Mouse (Mus musculus) embryonic facial prominence, embryonic 11.5 days (tissue): ENCODE results near the gene Luzp1. TPM values are rescaled to one million over a fixed set of nuclear protein-coding genes. Genes with fewer than 3 reads are reported as not detected.

Source experiments
- ATAC-seq: fragments of 200-750 bp; cut with Nextera tagmentation; replicated peaks from 2 replicates; pipeline ENCODE4 v1.8.0; 2017; ENCODE audit warnings: low read depth; ENCODE audit not compliant: insufficient number of reproducible peaks, low FRiP score, low TSS enrichment
- DNase-seq: peaks from one replicate; pipeline ENCODE4 v3.0.0-alpha.2; 2015; ENCODE audit warnings: low spot score
- H3K27ac ChIP-seq: fragments of 300-500 bp; sonication (generic); replicated peaks from 2 replicates; pipeline ENCODE4 v1.5.1; 2014; ENCODE audit warnings: mild to moderate bottlenecking, low read depth, low read length, control low read depth
- H3K27me3 ChIP-seq: fragments of 300-500 bp; sonication (generic); 2 replicates; pipeline ENCODE4 v1.6.1; 2014; ENCODE audit warnings: mild to moderate bottlenecking, low read length, moderate library complexity, mixed read lengths; ENCODE audit not compliant: control insufficient read depth, insufficient read depth
- H3K36me3 ChIP-seq: fragments of 300-500 bp; sonication (generic); replicated peaks from 2 replicates; pipeline ENCODE4 v1.6.1; 2014; ENCODE audit warnings: low read depth, mild to moderate bottlenecking, low read length, moderate library complexity, mixed read lengths; ENCODE audit not compliant: control insufficient read depth, insufficient read depth
- H3K4me1 ChIP-seq: fragments of 300-500 bp; sonication (generic); 2 replicates; pipeline ENCODE4 v1.6.1; 2014; ENCODE audit warnings: low read length, mixed read lengths; ENCODE audit not compliant: control insufficient read depth, insufficient read depth
- H3K4me2 ChIP-seq: fragments of 300-500 bp; sonication (generic); 2 replicates; pipeline ENCODE4 v1.6.1; 2014; ENCODE audit warnings: low read depth, mild to moderate bottlenecking, control low read depth, low read length, moderate library complexity
- H3K4me3 ChIP-seq: fragments of 300-500 bp; sonication (generic); 2 replicates; pipeline ENCODE4 v1.5.1; 2014; ENCODE audit warnings: low read depth, low read length, control low read depth
- H3K9ac ChIP-seq: fragments of 300-500 bp; sonication (generic); replicated peaks from 2 replicates; pipeline ENCODE4 v1.6.1; 2014; ENCODE audit warnings: mild to moderate bottlenecking, control low read depth, low read length
- H3K9me3 ChIP-seq: fragments of 300-500 bp; sonication (generic); replicated peaks from 2 replicates; pipeline ENCODE4 v1.6.1; 2016; ENCODE audit warnings: mild to moderate bottlenecking, low read length, inconsistent platforms, mixed read lengths; ENCODE audit not compliant: control insufficient read depth
- WGBS: fragments of 180-500 bp; shearing (Covaris S2); extraction: QIAGEN DNeasy Blood & Tissue Kit; methylation state at CpG from one replicate; pipeline ENCODE4 v1.1.7; 2014; 5-methylcytosine and 5-hydroxymethylcytosine counted together
- polyA plus RNA-seq: library from polyadenylated mRNA; unstranded; fragments of >200 nt; fragmentation: Nextera tagmentation; extraction: Ambion mirVana; gene quantifications from 2 replicates; pipeline ENCODE4 v1.2.1, GENCODE M21; 2014

Luzp1 gene
- polyA plus RNA-seq, 1 experiment from 2014 or later, result 116 TPM

DNA sequence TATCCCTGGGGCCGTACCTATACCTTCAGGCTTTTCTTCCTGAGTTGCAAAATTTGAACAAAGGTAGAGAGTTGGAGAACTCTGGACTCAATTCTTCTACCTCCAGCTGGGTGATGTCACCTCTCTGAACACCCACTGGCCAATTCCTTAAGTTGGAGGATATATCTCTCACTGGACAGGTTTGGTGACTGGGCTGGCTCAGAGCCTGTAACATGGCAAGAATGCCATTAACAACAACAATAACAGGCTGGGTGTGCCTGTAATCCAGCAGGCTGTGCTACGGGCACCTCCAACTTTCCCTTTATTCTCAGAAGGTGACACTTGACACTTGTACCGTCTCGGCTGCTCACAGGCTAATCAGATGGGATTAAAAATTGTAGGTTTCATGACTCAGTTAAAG lies 30.5 kb upstream of the Luzp1 start:
- H3K9me3 ChIP-seq, result no peaks in the 10 kb centered on the region
- H3K4me1 ChIP-seq, result no peaks in the 10 kb centered on the region
- DNase-seq (no peak), ATAC-seq (no peak)
- H3K4me3 ChIP-seq, result no peak overlapping the region
- no peak overlapping the region for H3K4me2 ChIP-seq
- H3K9ac ChIP-seq, result no peak overlapping the region
- H3K27me3 ChIP-seq, result no peaks in the 10 kb centered on the region
- WGBS, result 62% methylated on average over 4 of the region's 4 CpGs
- no peaks in the 10 kb centered on the region for H3K36me3 ChIP-seq
- no peak overlapping the region for H3K27ac ChIP-seq

DNA sequence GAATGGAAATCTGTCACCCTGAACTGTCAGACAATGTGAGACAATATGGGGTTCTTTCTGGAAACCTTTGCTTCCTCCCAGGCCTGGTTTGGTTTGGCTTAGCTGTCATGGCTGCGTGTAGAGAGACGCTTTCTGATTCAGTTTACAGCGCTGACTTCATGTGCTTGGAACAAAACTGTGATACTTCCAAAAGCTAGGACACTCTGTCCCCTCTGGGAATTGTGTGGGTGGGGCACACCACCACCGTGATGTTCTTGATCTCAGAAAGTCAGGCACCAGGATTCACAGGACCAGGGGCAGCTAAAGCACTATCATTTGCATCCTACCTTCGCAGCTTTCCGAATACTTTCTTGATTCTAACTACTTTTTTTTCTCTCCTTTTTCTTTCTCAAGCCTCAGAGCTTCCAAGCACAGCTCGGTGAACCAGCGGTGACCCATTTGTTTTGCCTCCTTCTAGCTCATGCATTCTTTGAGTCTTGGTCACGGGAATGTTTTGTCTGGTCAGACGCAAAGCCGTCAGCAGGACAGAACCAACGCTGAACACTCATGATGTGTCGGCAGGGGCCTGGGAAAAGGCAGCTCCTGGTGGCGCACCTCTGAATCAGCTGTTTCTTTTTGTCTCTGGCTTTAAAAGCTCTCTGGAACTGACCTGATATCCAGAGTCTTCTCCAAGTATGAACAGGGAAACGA lies 28.1 kb upstream of the Luzp1 start:
- H3K36me3 ChIP-seq, result no peaks in the 10 kb centered on the region
- H3K9ac ChIP-seq, result no peak overlapping the region
- no peak overlapping the region for H3K27ac ChIP-seq
- ATAC-seq (no peak), DNase-seq (no peak)
- H3K4me3 ChIP-seq, result no peak overlapping the region
- WGBS, result 77% methylated on average over 15 of the region's 15 CpGs
- H3K27me3 ChIP-seq, result no peaks in the 10 kb centered on the region
- no peak overlapping the region for H3K4me2 ChIP-seq
- no peaks in the 10 kb centered on the region for H3K9me3 ChIP-seq
- no peaks in the 10 kb centered on the region for H3K4me1 ChIP-seq

DNA sequence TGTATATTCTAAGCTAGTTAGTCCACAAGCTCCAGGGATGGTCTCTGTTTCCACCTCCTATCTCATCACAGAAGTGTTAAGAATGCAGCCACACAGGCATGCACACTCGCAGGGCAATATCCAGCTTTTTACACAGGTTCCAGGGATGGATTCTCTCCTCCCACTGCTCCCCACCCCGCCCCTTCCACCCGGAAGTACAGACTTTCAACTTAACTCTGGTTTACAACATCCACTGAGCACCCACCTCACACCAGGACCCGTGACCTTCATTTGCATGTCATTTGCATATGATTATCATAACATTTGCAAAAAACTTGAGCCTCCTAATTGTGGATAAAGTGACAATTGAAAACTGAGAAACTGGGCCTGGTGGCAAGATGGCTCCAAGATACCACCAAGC lies 25.0 kb upstream of the Luzp1 start:
- ATAC-seq, result no peak
- H3K9me3 ChIP-seq, result no peaks in the 10 kb centered on the region
- no peak overlapping the region for H3K4me2 ChIP-seq
- no peak overlapping the region for H3K27ac ChIP-seq
- H3K4me1 ChIP-seq, result no peaks in the 10 kb centered on the region
- WGBS, result 72% methylated on average over 4 of the region's 4 CpGs
- DNase-seq, result no peak
- no peaks in the 10 kb centered on the region for H3K36me3 ChIP-seq
- H3K27me3 ChIP-seq, result no peaks in the 10 kb centered on the region
- H3K4me3 ChIP-seq, result no peak overlapping the region
- H3K9ac ChIP-seq, result no peak overlapping the region

DNA sequence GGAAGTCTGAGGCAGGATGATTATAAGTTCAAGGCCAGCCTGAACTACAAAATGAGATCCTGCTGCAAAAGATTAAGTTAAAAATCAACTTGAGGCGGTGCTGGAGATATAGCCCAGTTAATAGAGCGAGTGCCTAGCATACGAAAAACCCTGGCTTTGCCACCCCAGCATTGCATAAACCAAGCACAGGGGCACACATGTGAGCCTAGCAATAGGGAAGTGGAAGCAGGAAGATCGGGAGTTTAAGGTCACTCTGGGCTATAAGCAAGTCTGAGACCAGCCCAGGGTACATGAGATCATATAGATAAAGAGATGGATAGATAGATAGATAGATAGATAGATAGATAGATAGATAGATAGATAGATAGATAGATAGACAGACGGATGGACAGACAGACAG lies 19.8 kb upstream of the Luzp1 start:
- no peaks in the 10 kb centered on the region for H3K27me3 ChIP-seq
- no peaks in the 10 kb centered on the region for H3K4me1 ChIP-seq
- H3K4me2 ChIP-seq, result no peak overlapping the region
- H3K4me3 ChIP-seq, result no peak overlapping the region
- ATAC-seq (no peak), DNase-seq (no peak)
- no peak overlapping the region for H3K9ac ChIP-seq
- 87% methylated on average over 5 of the region's 5 CpGs for WGBS
- H3K9me3 ChIP-seq, result no peaks in the 10 kb centered on the region
- no peak overlapping the region for H3K27ac ChIP-seq
- H3K36me3 ChIP-seq, result no peaks in the 10 kb centered on the region

DNA sequence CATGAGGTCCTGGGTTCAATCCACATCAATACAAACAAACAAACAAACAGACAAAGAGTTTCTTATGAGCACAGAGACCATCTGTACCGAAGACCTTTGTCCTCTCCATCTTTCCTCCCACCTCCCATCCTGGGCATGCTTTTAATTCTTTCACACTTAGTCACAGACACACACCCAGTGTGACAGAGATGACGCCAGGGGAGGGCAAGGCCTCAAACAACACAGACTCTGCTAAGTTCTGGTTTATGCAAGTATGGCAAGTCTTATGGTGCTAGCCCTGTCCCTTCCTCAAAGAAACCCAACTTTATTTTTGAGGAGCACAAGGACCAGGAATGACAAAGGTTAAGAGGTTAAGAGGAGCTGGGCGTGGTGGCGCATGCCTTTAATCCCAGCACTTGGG lies 19.3 kb upstream of the Luzp1 start:
- Histone ChIP-seq H3K4me1 (no peaks in the 10 kb centered on the region), H3K27me3 (no peaks in the 10 kb centered on the region), H3K9me3 (no peaks in the 10 kb centered on the region), H3K27ac (no peak overlapping the region), H3K36me3 (no peaks in the 10 kb centered on the region), H3K4me3 (no peak overlapping the region), H3K9ac (no peak overlapping the region), H3K4me2 (no peak overlapping the region)
- WGBS, result 82% methylated on average over 4 of the region's 4 CpGs
- no peak for DNase-seq
- ATAC-seq, result no peak

DNA sequence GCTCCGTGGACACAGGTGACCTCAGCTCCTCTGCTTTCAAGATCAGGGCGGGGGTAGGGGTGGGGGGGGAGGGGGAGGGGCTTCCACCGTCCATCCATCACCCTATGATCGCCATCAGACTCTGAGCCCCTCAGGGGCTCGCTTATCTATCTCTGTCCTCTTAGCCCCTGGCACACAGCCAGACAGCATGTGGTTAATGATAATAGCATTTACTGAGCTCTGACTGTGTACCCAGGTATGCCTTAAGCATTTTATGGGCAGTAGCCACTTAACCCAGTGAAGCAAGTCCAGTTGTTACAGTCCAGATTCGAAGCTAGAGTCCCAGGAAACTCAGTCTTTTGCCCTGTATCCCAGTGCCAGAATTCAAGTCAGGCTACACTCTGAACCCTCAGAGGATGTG lies 18.0 kb upstream of the Luzp1 start:
- no peak for ATAC-seq
- Histone ChIP-seq H3K4me3 (no peak overlapping the region), H3K9me3 (no peaks in the 10 kb centered on the region), H3K36me3 (no peaks in the 10 kb centered on the region), H3K4me2 (no peak overlapping the region), H3K9ac (no peak overlapping the region), H3K27me3 (no peaks in the 10 kb centered on the region), H3K27ac (no peak overlapping the region), H3K4me1 (no peaks in the 10 kb centered on the region)
- no peak for DNase-seq
- 27% methylated on average over 6 of the region's 6 CpGs for WGBS

DNA sequence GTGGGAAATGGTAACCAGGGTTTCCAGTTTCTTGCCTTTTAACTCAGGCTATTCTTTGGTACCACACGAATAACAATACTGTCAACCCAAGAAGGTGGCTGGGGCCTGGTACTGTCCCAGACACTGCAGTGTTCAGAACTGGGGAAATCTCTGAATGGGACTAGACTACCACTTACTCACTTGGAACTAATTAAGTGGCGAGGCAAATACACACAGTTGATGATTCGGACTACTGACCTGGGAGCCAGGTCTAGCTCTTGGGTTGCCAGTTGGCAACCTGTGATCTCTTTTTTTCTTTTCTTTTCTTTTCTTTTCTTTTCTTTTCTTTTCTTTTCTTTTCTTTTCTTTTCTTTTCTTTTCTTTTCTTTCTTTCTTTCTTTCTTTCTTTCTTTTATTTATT lies 17.3 kb upstream of the Luzp1 start:
- Histone ChIP-seq H3K9me3 (no peaks in the 10 kb centered on the region), H3K4me3 (no peak overlapping the region), H3K4me2 (no peak overlapping the region), H3K36me3 (no peaks in the 10 kb centered on the region), H3K27me3 (no peaks in the 10 kb centered on the region), H3K4me1 (no peaks in the 10 kb centered on the region), H3K27ac (no peak overlapping the region), H3K9ac (no peak overlapping the region)
- DNase-seq (no peak), ATAC-seq (no peak)
- 81% methylated on average over 3 of the region's 3 CpGs for WGBS

DNA sequence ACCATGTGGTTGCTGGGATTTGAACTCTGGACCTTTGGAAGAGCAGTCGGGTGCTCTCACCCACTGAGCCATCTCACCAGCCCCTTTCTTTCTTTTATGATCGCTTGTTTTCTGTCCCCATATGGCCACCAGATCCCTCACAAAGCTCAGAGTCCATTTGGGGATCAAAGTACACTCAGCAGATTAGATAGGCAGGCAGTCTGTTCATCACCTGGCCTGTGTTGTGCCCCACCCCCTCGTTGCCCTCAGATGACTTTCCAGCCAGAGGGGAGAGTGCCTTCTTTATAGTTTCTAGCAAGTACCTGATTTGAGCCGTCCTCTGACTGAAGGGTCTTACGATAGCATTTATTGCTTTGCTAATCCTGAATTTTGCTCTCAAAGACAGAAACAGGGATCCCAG lies 16.8 kb upstream of the Luzp1 start:
- ATAC-seq (no peak), DNase-seq (no peak)
- 63% methylated on average over 5 of the region's 5 CpGs for WGBS
- Histone ChIP-seq H3K27me3 (no peaks in the 10 kb centered on the region), H3K4me3 (no peak overlapping the region), H3K4me2 (no peak overlapping the region), H3K9me3 (no peaks in the 10 kb centered on the region), H3K27ac (no peak overlapping the region), H3K36me3 (no peaks in the 10 kb centered on the region), H3K9ac (no peak overlapping the region), H3K4me1 (no peaks in the 10 kb centered on the region)
